ENCODE assay signal across 8 mouse cellular contexts in genomic region chr10:37337172-37337620, GRCm38 (mm10).
DNase-seq lines count a peak whose midpoint lies in the region; ATAC-seq lines count a peak whose summit lies in the region.

No protein-coding gene starts in this region.

- no peaks in the 10 kb centered on the region for H3K4me1 ChIP-seq in hindbrain, embryonic 16.5 days (ENCODE audit: control insufficient read depth, insufficient read depth, low read depth, low read length)

- H3K36me3 ChIP-seq in hindbrain, embryonic 16.5 days (ENCODE audit: control insufficient read depth, insufficient read depth, low read length) = no peaks in the 10 kb centered on the region

- 71% methylated on average over 3 of the region's 3 CpGs for WGBS in hindbrain, embryonic 16.5 days

- H3K9ac ChIP-seq in hindbrain, embryonic 16.5 days (ENCODE audit: low read depth, low read length) = no peak overlapping the region

- no peak overlapping the region for H3K27ac ChIP-seq in hindbrain, embryonic 16.5 days (ENCODE audit: low read depth, low read length)

- no peaks in the 10 kb centered on the region for H3K9me3 ChIP-seq in hindbrain, embryonic 16.5 days (ENCODE audit: control insufficient read depth, low read length)

- intact Hi-C loops in heart, postnatal 36 days (cut with DNase I) = loop anchor here (5.0 kb wide), 1 partner anchor 200 kb away; the partner anchor contains the start of gene Marcks

- peak; percentile 30 to 56 for DNase-seq in lung, adult 18-20 months
- no peak for DNase-seq in lung, postnatal 14 days
- DNase-seq in adipocyte (ENCODE audit: low spot score) = peak; percentile 46
- peak; percentile 22 to 29 for DNase-seq in heart, postnatal 36 days
- DNase-seq in frontal cortex, postnatal 10 days (ENCODE audit: low spot score in 2 of 2) = no peak
- no peak for DNase-seq in neural tube, embryonic 10.5 days (ENCODE audit: extremely low spot score, low spot score)

- H3K4me2 ChIP-seq in hindbrain, embryonic 16.5 days (ENCODE audit: low read length) = no peak overlapping the region

- no peak overlapping the region for H3K4me3 ChIP-seq in hindbrain, embryonic 16.5 days (ENCODE audit: low read length)

- ATAC-seq in megakaryocyte, adult 5-6 weeks (ENCODE audit: poor library complexity, severe bottlenecking) = peak; percentile 64
- ATAC-seq in hindbrain, embryonic 16.5 days = no peak

- no peaks in the 10 kb centered on the region for H3K27me3 ChIP-seq in hindbrain, embryonic 16.5 days (replicated peaks; ENCODE audit: control insufficient read depth, insufficient read depth, low read length)

Comparison
In these comparisons a context has a peak if more than half of its experiments do, and no peak if none do; other contexts are left out.
1. DNase-seq: peak in lung, adult 18-20 months (2 of 2), adipocyte (single experiment) and heart, postnatal 36 days (2 of 2); none in lung, postnatal 14 days (single experiment), frontal cortex, postnatal 10 days (0 of 2) and neural tube, embryonic 10.5 days (single experiment).